Mouse (Mus musculus): ENCODE measurements around the gene Asap2. TPM values are rescaled to one million over a fixed set of nuclear protein-coding genes. Genes with fewer than 3 reads are reported as not detected.

Gene Asap2
- polyA plus RNA-seq, 1 experiment from 2014 or later = 13.3 TPM

DNA sequence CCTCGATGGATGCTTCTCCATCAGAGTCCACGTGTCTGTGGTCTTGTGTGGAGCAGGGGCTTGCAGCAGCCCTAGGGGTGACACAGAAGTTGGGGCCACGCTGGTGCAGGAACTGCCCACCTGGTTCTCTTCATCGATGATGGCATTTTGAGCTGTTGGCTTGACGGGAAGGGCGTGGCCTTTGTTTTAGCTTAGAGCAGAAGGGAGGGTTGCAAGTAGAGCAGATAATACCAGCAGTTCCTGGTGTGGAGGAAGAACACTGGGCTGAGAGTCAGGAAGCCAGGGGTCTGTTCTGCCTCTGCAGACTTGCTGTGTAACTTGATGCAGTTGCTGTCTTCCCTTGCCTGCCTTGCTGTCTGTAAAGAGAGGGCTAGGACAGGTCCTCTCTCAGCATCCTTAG is 189.8 kb downstream of the Asap2 start:
- Histone ChIP-seq H3K4me1 (peaks cover 8% of the 10 kb centered on the region), H3K4me3 (no peak overlapping the region), H3K27me3 (ENCODE audit: poor library complexity, severe bottlenecking) (no peaks in the 10 kb centered on the region), H3K36me3 (replicated peaks) (peaks cover 27% of the 10 kb centered on the region), H3K9me3 (no peaks in the 10 kb centered on the region), H3K27ac (no peak overlapping the region)
- DNase-seq (ENCODE audit: extremely low spot score, low spot score) = no peak
- WGBS = 90% methylated on average over 6 of the region's 6 CpGs

DNA sequence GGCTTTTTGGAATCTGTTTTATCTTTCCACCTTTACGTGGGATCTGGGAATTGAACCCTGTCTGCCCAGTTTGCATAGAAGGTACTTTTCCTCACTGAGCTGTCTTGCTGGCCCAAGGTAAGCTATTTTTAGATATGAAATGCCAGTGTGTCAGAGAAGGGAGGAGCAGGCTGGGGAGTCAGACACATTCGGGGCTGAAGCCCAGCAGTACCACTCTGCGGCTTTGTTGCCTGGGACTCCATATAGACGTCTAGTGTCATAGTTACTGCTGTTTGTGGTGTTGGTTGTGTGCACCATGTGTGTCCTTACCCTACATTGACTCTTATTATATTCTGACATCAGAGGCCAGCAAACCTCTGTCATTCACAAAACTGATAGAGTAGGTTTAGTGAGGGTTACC is 192.5 kb downstream of the Asap2 start:
- DNase-seq (ENCODE audit: extremely low spot score, low spot score) = no peak
- H3K27me3 ChIP-seq (ENCODE audit: poor library complexity, severe bottlenecking) = no peaks in the 10 kb centered on the region
- peaks cover 40% of the 10 kb centered on the region for H3K36me3 ChIP-seq (replicated peaks)
- no peak overlapping the region for H3K27ac ChIP-seq
- 91% methylated on average over 4 of the region's 4 CpGs for WGBS
- H3K4me3 ChIP-seq = no peak overlapping the region
- no peaks in the 10 kb centered on the region for H3K9me3 ChIP-seq
- H3K4me1 ChIP-seq = peaks cover 13% of the 10 kb centered on the region

DNA sequence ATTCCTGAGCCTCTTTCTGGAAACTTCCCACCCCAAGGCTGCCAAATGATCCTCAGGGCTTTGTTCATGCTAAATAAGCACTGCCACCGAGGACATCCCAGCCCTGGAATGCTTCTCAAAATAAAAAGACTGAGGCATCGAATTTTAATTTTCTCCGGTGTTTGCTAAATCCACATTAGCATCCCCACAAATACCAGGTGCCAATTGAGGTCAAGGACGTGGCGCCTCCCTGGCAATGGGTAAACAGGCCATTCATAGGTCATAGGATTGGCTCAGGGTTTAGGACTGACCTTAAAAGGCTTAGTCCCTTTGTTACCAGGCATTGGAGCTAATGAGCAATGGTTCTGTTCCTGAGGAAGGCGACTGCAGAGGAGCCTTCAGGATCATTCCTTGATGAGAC is 193.1 kb downstream of the Asap2 start:
- Histone ChIP-seq H3K9me3 (no peaks in the 10 kb centered on the region), H3K4me1 (peaks cover 13% of the 10 kb centered on the region), H3K27me3 (ENCODE audit: poor library complexity, severe bottlenecking) (no peaks in the 10 kb centered on the region), H3K4me3 (no peak overlapping the region), H3K36me3 (replicated peaks) (peaks cover 41% of the 10 kb centered on the region), H3K27ac (no peak overlapping the region)
- WGBS = 65% methylated on average over 6 of the region's 6 CpGs
- no peak for DNase-seq (ENCODE audit: extremely low spot score, low spot score)

DNA sequence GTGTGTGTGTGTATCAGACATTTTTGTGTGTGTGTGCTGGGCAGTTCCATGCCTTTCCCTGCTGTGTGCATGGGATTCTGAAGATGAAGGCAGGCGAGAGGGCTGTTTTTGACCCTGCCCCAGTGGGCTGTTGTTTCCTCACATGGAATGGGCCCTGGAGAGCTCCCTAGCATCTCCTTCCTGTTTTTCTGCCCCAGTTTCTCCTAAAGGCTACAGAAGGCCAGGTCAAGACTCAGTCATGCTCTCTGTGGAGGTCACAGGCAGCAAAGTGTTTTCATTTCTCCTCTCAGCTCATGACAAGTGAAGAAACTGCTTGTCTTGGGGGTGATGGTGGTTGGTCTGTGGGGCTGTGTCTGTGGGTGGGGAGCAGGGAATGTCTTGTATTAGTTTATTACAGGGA is 195.9 kb downstream of the Asap2 start:
- Histone ChIP-seq H3K4me1 (peaks cover 13% of the 10 kb centered on the region), H3K4me3 (no peak overlapping the region), H3K9me3 (no peaks in the 10 kb centered on the region), H3K27ac (no peak overlapping the region), H3K27me3 (ENCODE audit: poor library complexity, severe bottlenecking) (no peaks in the 10 kb centered on the region), H3K36me3 (replicated peaks) (peaks cover 58% of the 10 kb centered on the region)
- no peak for DNase-seq (ENCODE audit: extremely low spot score, low spot score)
- WGBS = 76% methylated on average over 1 of the region's 1 CpGs

DNA sequence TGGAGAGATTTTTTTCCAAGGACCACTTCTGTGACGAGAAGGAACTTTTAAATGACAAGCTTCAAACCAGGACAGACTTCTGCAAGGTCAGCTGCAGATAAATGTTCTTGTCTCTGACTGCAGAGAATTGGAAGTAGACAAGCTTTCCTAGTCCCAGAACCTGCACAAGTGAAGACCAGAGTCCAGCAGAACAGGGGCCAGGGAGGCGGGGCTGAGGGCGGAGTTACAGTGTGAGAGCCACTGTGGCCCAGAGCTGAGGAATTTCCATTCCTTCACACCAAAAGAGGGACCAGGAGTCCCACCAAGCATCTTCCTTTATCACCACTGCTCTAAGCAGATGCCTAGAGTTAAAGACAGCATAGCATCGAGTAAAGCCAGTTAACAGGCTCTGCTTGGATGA is 198.6 kb downstream of the Asap2 start:
- Histone ChIP-seq H3K4me3 (no peak overlapping the region), H3K9me3 (no peaks in the 10 kb centered on the region), H3K4me1 (peaks cover 8% of the 10 kb centered on the region; the same call in 1 of the 2 replicates), H3K27ac (no peak overlapping the region), H3K27me3 (ENCODE audit: poor library complexity, severe bottlenecking) (no peaks in the 10 kb centered on the region), H3K36me3 (replicated peaks) (peaks cover 67% of the 10 kb centered on the region)
- DNase-seq (ENCODE audit: extremely low spot score, low spot score) = no peak
- WGBS = 68% methylated on average over 4 of the region's 4 CpGs

DNA sequence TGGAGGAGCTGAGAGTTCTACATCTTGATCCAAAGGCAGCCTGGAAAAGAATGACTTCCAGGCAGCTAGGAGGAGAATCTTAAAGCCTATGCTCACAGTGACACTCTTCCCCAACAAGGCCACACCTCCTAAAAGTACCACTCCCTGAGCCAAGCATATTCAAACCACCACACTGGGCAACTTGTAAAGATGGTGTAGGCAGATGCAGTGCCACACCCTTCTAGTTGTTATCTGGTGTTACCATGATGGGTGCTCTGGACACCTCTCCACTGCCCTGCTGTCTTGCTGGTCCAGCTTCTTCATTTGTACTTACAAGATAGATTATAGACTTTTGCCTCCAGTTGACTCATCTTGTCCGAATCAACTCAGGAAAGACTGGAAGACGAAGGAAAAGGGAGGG is 201.3 kb downstream of the Asap2 start:
- Histone ChIP-seq H3K4me1 (no peaks in the 10 kb centered on the region; the same call in 1 of the 2 replicates), H3K9me3 (no peaks in the 10 kb centered on the region; the same call in 1 of the 2 replicates), H3K36me3 (replicated peaks) (peaks cover 69% of the 10 kb centered on the region), H3K27ac (no peak overlapping the region), H3K4me3 (no peak overlapping the region), H3K27me3 (ENCODE audit: poor library complexity, severe bottlenecking) (no peaks in the 10 kb centered on the region)
- DNase-seq (ENCODE audit: extremely low spot score, low spot score) = no peak
- WGBS = 84% methylated on average over 2 of the region's 2 CpGs

DNA sequence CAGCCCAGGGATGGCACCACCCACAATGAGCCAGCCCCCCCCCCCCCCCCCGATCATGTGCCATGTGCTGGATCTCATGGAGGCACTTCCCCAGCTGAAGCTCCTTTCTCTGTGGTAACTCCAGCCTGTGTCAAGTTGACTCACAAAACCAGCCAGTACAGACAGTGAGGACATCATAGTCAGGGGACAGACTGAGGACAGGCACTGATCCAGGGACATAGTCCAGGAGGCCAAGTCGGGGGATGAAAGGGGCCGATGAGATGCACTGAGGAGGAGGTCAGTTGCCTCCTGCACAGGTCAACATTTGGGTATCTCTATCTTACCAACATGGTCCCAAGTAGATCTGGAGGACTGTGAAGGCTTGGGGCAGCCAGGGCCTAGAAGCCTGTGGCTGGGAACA is 205.2 kb downstream of the Asap2 start:
- Histone ChIP-seq H3K27ac (no peak overlapping the region), H3K9me3 (no peaks in the 10 kb centered on the region; the same call in 1 of the 2 replicates), H3K36me3 (replicated peaks) (peaks cover 55% of the 10 kb centered on the region), H3K4me1 (peaks cover 16% of the 10 kb centered on the region), H3K27me3 (ENCODE audit: poor library complexity, severe bottlenecking) (no peaks in the 10 kb centered on the region), H3K4me3 (no peak overlapping the region)
- WGBS = 91% methylated on average over 3 of the region's 3 CpGs
- no peak for DNase-seq (ENCODE audit: extremely low spot score, low spot score)

DNA sequence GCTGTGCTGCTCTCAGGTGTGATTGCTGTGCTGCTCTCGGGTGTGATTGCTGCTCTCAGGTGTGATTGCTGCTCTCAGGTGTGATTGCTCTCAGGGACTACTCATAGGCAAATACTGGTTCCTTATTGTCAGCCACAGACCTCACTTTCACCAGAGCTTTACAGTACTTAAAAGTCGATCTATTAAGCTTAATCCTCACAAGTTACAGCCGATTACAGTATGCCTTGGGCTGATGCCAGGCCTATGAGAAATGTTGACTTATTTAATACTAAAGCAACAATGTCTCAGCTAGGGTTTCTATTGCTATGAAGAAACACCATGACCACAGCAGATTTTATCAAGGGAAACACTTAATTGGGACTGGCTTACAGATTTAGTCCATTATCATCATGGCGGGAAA is 206.2 kb downstream of the Asap2 start:
- DNase-seq (ENCODE audit: extremely low spot score, low spot score) = no peak
- Histone ChIP-seq H3K4me1 (peaks cover 16% of the 10 kb centered on the region), H3K4me3 (no peak overlapping the region), H3K27me3 (ENCODE audit: poor library complexity, severe bottlenecking) (no peaks in the 10 kb centered on the region), H3K36me3 (replicated peaks) (peaks cover 55% of the 10 kb centered on the region), H3K27ac (no peak overlapping the region), H3K9me3 (no peaks in the 10 kb centered on the region; the same call in 1 of the 2 replicates)
- 91% methylated on average over 4 of the region's 4 CpGs for WGBS

DNA sequence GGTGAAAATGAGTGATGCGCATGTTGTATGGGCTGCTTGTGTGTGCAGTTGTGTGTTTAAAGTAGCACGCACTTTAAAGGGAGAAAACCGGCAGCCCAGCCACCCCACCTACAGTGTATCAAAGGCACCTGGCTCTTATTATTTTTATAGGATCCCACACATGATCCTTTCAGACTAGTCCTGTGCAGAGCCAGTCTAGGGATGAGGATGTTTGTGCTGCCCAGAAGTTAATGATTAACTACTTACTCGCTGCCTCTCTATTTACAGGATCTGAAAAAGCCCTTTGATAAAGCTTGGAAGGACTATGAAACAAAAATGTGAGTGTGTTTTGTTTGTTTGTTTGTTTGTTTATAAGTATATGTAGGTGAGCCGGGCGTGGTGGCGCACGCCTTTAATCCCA is 210.4 kb downstream of the Asap2 start:
- no peak overlapping the region for H3K4me3 ChIP-seq
- WGBS = 96% methylated on average over 8 of the region's 8 CpGs
- peaks cover 44% of the 10 kb centered on the region for H3K4me1 ChIP-seq
- H3K27me3 ChIP-seq (ENCODE audit: poor library complexity, severe bottlenecking) = no peaks in the 10 kb centered on the region
- peaks cover 73% of the 10 kb centered on the region for H3K36me3 ChIP-seq (replicated peaks)
- DNase-seq (ENCODE audit: extremely low spot score, low spot score) = no peak
- H3K27ac ChIP-seq = no peak overlapping the region
- H3K9me3 ChIP-seq = no peaks in the 10 kb centered on the region; the same call in 1 of the 2 replicates

DNA sequence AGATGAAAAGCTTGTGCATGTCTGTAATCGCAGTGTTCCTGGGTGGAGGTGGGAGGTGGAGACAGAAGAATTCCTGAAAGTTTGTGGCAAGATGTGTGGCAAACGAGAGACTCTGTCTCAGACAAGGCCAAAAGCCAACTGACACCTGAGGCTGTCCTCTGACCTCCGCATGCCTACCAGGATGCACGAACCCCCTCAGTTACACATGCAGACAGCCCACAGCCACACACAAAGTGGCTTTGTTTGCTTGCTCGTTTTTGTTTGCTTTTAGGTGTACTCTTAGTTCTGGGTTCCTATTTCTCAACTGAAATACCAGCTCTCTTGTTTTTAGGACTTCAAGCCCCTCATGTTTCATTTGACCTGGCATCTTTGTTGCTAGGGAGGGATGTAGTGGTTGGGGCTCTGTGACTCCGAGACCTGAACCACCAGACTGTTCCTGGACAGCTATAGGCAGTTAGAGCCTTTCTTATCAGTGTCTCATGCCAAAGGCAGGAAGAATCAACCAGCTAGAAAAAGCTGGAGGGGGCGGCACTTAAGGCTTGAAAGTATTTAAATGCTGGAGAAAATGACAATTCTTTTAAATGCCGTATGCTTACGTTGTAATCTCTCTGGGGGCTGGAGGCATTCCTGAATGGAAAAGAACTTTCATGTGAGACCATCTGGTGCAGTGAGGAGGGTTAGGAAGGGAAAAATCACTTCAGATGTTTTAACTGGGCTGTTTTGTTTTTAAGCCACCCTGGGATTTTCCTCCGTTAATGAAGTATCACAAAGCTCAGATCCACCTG is 211.4 kb downstream of the Asap2 start:
- H3K4me1 ChIP-seq = peaks cover 44% of the 10 kb centered on the region
- no peak overlapping the region for H3K27ac ChIP-seq
- no peak for DNase-seq (ENCODE audit: extremely low spot score, low spot score)
- no peak overlapping the region for H3K4me3 ChIP-seq
- no peaks in the 10 kb centered on the region for H3K27me3 ChIP-seq (ENCODE audit: poor library complexity, severe bottlenecking)
- peaks cover 73% of the 10 kb centered on the region for H3K36me3 ChIP-seq (replicated peaks)
- no peaks in the 10 kb centered on the region for H3K9me3 ChIP-seq
- WGBS = 89% methylated on average over 10 of the region's 10 CpGs

DNA sequence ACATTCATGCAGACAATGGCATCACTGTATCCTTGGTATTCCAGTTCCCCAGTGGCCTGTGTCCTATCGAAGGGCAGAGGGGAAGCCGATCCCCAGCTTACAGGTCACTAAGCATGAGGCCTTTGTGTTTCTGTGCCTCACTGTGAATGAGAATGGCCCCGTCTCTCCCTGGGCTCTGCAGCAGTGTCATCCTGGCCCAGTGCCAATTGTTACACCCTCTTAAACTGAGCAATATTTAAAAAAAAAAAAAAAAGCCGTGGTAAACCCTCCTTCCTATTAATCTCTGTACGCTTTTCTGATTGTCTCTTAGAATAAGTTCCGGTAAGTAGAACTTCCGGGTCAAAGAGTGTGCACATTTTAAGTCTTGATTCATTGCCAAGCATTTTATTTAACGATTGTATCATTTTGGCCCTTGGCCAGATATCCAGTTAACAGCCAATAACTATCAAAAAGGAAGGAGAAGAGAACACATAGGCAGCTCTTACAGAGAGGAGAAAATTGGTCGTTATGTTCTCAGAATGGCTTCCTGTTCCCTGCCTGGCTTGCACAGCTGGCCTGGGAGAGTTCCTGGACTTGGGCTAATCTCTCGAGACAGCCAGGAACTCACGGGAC is 214.5 kb downstream of the Asap2 start:
- DNase-seq (ENCODE audit: extremely low spot score, low spot score) = peak; percentile 21
- peaks cover 87% of the 10 kb centered on the region for H3K36me3 ChIP-seq (replicated peaks)
- no peaks in the 10 kb centered on the region for H3K27me3 ChIP-seq (ENCODE audit: poor library complexity, severe bottlenecking)
- H3K4me1 ChIP-seq = peaks cover 28% of the 10 kb centered on the region
- peak overlapping the region; percentile 44; the same call in 1 of the 2 replicates for H3K27ac ChIP-seq
- no peak overlapping the region for H3K4me3 ChIP-seq
- no peaks in the 10 kb centered on the region for H3K9me3 ChIP-seq
- WGBS = 51% methylated on average over 11 of the region's 11 CpGs

DNA sequence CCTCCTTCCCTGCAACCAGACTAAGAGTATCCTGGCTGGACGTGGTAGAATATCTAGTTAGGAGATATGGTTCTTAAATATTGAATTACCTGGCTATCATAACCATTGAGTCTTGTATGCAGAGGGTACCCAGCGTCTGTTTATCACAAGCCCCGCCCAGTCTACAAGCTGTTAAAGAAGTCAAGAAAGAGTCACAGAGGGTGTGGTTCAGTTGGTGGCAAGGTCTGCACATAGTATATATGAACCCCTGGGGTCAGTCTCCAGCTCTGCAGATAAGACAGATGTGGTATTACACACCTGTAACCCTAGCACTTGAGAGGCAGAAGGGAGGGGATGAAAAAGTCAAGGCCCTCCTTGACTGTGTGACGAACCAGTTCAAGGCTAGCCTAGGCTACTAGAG is 215.5 kb downstream of the Asap2 start:
- H3K27me3 ChIP-seq (ENCODE audit: poor library complexity, severe bottlenecking) = no peaks in the 10 kb centered on the region
- DNase-seq (ENCODE audit: extremely low spot score, low spot score) = no peak
- peaks cover 28% of the 10 kb centered on the region for H3K4me1 ChIP-seq
- H3K27ac ChIP-seq = no peak overlapping the region
- 95% methylated on average over 4 of the region's 4 CpGs for WGBS
- H3K9me3 ChIP-seq = no peaks in the 10 kb centered on the region
- H3K4me3 ChIP-seq = no peak overlapping the region
- peaks cover 84% of the 10 kb centered on the region for H3K36me3 ChIP-seq (replicated peaks)

DNA sequence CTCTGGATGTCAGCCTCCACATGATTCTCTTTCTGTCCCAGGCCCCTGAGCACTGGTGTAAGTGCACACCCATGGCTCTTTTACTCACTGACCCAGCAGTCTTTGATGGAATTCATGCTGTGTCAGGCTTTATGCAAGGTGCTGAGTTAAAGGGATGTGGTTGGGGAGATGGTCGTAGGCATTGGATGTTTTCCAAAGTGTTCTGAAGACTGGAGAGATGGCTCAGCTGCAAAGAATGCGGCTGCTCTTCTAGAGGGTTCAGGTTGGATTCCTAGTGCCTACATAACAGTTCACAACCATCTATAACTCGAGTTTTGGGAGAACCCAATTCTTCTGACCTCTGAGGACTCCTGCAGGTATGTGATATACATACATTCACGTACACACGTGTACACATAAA is 217.2 kb downstream of the Asap2 start:
- DNase-seq (ENCODE audit: extremely low spot score, low spot score) = no peak
- no peak overlapping the region for H3K27ac ChIP-seq
- peaks cover 80% of the 10 kb centered on the region for H3K36me3 ChIP-seq (replicated peaks)
- H3K4me1 ChIP-seq = peaks cover 28% of the 10 kb centered on the region
- no peak overlapping the region for H3K4me3 ChIP-seq
- H3K27me3 ChIP-seq (ENCODE audit: poor library complexity, severe bottlenecking) = no peaks in the 10 kb centered on the region
- no peaks in the 10 kb centered on the region for H3K9me3 ChIP-seq
- 93% methylated on average over 5 of the region's 5 CpGs for WGBS
